ENCODE assay signal across 10 mouse cellular contexts in the genomic region with DNA sequence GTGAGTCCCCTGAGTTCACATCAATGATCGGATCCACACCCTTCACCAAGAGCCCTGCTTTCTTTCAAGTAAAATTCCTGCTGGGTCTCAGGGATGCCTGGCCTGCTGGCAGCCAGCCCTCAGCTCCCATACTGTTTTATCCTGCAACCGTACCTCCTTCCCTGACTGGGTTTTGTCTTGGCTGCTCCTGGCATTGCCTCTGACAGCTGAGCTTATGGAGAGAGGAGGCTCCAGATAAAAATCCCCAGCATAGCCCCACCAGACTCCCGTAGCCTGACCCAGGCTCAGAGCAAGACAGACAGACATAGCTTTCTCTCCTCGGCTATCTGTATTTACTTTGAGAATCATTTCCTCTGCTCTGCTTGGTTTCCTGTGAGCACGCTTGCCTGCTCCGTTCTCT.
DNase-seq lines count a peak whose midpoint lies in the region; ATAC-seq and TF ChIP-seq lines count a peak whose summit lies in the region.
"Had no signal": no experiment of that assay in that cellular context is flagged by ENCODE, and none has a peak within 500 bp of the region (broad histone marks: within the 10 kb centered on the region; RNA-seq: fewer than 3 reads in every experiment).

No protein-coding gene starts in this region.

- no peak for ATAC-seq in liver, postnatal 0 days
- no peak for ATAC-seq in forebrain, postnatal 0 days
- ATAC-seq: Patski had no signal

- DNase-seq in heart, adult 18-20 months = peak; percentile 34 to 49
- DNase-seq in heart, adult 9 months (ENCODE audit: low spot score in 2 of 2) = no peak
- DNase-seq in embryo, embryonic 11 days = peak; percentile 16
- peak; percentile 18 to 31 for DNase-seq in heart, postnatal 14 days
- no peak for DNase-seq in liver, postnatal 0 days
- no peak for DNase-seq in adipocyte (ENCODE audit: low spot score)
- DNase-seq in adrenal gland, postnatal 36 days = no peak
- DNase-seq in forebrain, postnatal 0 days = no peak
- DNase-seq: spleen, adult 18-20 months had no signal

- H3K4me2 ChIP-seq in liver, postnatal 0 days (ENCODE audit: low read depth, low read length) = no peak overlapping the region
- no peak overlapping the region for H3K4me2 ChIP-seq in forebrain, postnatal 0 days (ENCODE audit: low read depth)

- 41% methylated on average over 6 of the region's 6 CpGs for WGBS in liver, postnatal 0 days (ENCODE audit: insufficient replicate concordance)
- WGBS in forebrain, postnatal 0 days = 65% methylated on average over 6 of the region's 6 CpGs

- TF ChIP-seq EP300 in liver, postnatal 0 days (IDR thresholded peaks at IDR 0.05; ENCODE audit: low read depth) = no peak

- intact Hi-C loops in heart, postnatal 14 days (cut with DNase I) = no loop called here

- no peak overlapping the region for H3K4me3 ChIP-seq in liver, postnatal 0 days (ENCODE audit: low read depth, low read length)
- H3K4me3 ChIP-seq in forebrain, postnatal 0 days (ENCODE audit: low read depth, low read length) = no peak overlapping the region

- no peaks in the 10 kb centered on the region for H3K36me3 ChIP-seq in liver, postnatal 0 days (replicated peaks; ENCODE audit: insufficient read depth, low read length)
- H3K36me3 ChIP-seq in forebrain, postnatal 0 days (ENCODE audit: insufficient read depth) = no peaks in the 10 kb centered on the region

- H3K27ac ChIP-seq in liver, postnatal 0 days (ENCODE audit: low read depth) = peak overlapping the region; percentile 42; the same call in 1 of the 2 replicates
- H3K27ac ChIP-seq in forebrain, postnatal 0 days (ENCODE audit: low read depth, low read length) = no peak overlapping the region

- H3K27me3 ChIP-seq in liver, postnatal 0 days (ENCODE audit: insufficient read depth, low read length) = no peaks in the 10 kb centered on the region
- H3K27me3 ChIP-seq in forebrain, postnatal 0 days (ENCODE audit: insufficient read depth, low read length) = no peaks in the 10 kb centered on the region
- H3K27me3 ChIP-seq: Patski had no signal

- no peaks in the 10 kb centered on the region for H3K9me3 ChIP-seq in liver, postnatal 0 days (ENCODE audit: low read length)
- H3K9me3 ChIP-seq in forebrain, postnatal 0 days (ENCODE audit: low read length) = no peaks in the 10 kb centered on the region

- no peak for TF ChIP-seq CTCF in liver, postnatal 0 days (IDR thresholded peaks at IDR 0.05; ENCODE audit: low read depth)
- no peak for TF ChIP-seq CTCF in forebrain, postnatal 0 days (IDR thresholded peaks at IDR 0.05; ENCODE audit: low read depth)

- no peaks in the 10 kb centered on the region for H3K4me1 ChIP-seq in liver, postnatal 0 days (ENCODE audit: insufficient read depth)
- H3K4me1 ChIP-seq in forebrain, postnatal 0 days (ENCODE audit: insufficient read depth) = no peaks in the 10 kb centered on the region

- H3K9ac ChIP-seq in liver, postnatal 0 days (replicated peaks) = no peak overlapping the region
- no peak overlapping the region for H3K9ac ChIP-seq in forebrain, postnatal 0 days

Comparison
In these comparisons a context has a peak if more than half of its experiments do, and no peak if none do; other contexts are left out.
1. DNase-seq: peak in heart, adult 18-20 months (2 of 2), embryo, embryonic 11 days (single experiment) and heart, postnatal 14 days (2 of 2); none in heart, adult 9 months (0 of 2), liver, postnatal 0 days (single experiment), adipocyte (single experiment), adrenal gland, postnatal 36 days (0 of 2) and forebrain, postnatal 0 days (single experiment).